Mouse (Mus musculus): ENCODE results near the gene Btbd3. TPM values are rescaled to one million over a fixed set of nuclear protein-coding genes. Genes with fewer than 3 reads are reported as not detected.

Gene Btbd3
- polyA plus RNA-seq, 1 experiment = 26.1 TPM

- no peak overlapping the region for H3K4me3 ChIP-seq (ENCODE audit: insufficient read depth, low read length)
- no peak overlapping the region for H3K27ac ChIP-seq (ENCODE audit: insufficient read depth, low read length)
- no peaks in the 10 kb centered on the region for H3K4me1 ChIP-seq (ENCODE audit: control insufficient read depth, insufficient read depth, low read length)
- no peak for TF ChIP-seq CTCF (IDR thresholded peaks at IDR 0.05; ENCODE audit: borderline replicate concordance, insufficient read depth, low read length)
- TF ChIP-seq POLR2A (IDR thresholded peaks at IDR 0.05; ENCODE audit: low read depth, low read length) = no peak
Observed at GRCm38 (mm10) chr2:138555106-138555862, 298.9 kb downstream of the Btbd3 start.

GRCm38 (mm10) chr2:138585930-138586329, 329.6 kb downstream of the Btbd3 start:
- no peak for TF ChIP-seq POLR2A (IDR thresholded peaks at IDR 0.05; ENCODE audit: low read depth, low read length)
- no peak for TF ChIP-seq CTCF (IDR thresholded peaks at IDR 0.05; ENCODE audit: borderline replicate concordance, insufficient read depth, low read length)
- H3K27ac ChIP-seq (ENCODE audit: insufficient read depth, low read length) = no peak overlapping the region

GRCm38 (mm10) chr2:138587335-138587734, 331.0 kb downstream of the Btbd3 start:
- TF ChIP-seq POLR2A (IDR thresholded peaks at IDR 0.05; ENCODE audit: low read depth, low read length) (no peak), CTCF (IDR thresholded peaks at IDR 0.05; ENCODE audit: borderline replicate concordance, insufficient read depth, low read length) (no peak)
- Histone ChIP-seq H3K4me1 (ENCODE audit: control insufficient read depth, insufficient read depth, low read length) (no peaks in the 10 kb centered on the region; the same call in 1 of the 2 replicates), H3K4me3 (ENCODE audit: insufficient read depth, low read length) (no peak overlapping the region), H3K27ac (ENCODE audit: insufficient read depth, low read length) (no peak overlapping the region)

More at GRCm38 (mm10) chr2:138585930-138586329, 329.6 kb downstream of the Btbd3 start:
- H3K4me1 ChIP-seq (ENCODE audit: control insufficient read depth, insufficient read depth, low read length) = no peaks in the 10 kb centered on the region; the same call in 1 of the 2 replicates
- H3K4me3 ChIP-seq (ENCODE audit: insufficient read depth, low read length) = no peak overlapping the region

GRCm38 (mm10) chr2:138587795-138588545, 331.6 kb downstream of the Btbd3 start:
- Histone ChIP-seq H3K4me3 (ENCODE audit: insufficient read depth, low read length) (no peak overlapping the region), H3K27ac (ENCODE audit: insufficient read depth, low read length) (no peak overlapping the region), H3K4me1 (ENCODE audit: control insufficient read depth, insufficient read depth, low read length) (no peaks in the 10 kb centered on the region; the same call in 1 of the 2 replicates)
- TF ChIP-seq POLR2A (IDR thresholded peaks at IDR 0.05; ENCODE audit: low read depth, low read length) = no peak

GRCm38 (mm10) chr2:138589105-138589504, 332.7 kb downstream of the Btbd3 start:
- TF ChIP-seq CTCF (IDR thresholded peaks at IDR 0.05; ENCODE audit: borderline replicate concordance, insufficient read depth, low read length) = no peak
- TF ChIP-seq POLR2A (IDR thresholded peaks at IDR 0.05; ENCODE audit: low read depth, low read length) = no peak
- Histone ChIP-seq H3K4me3 (ENCODE audit: insufficient read depth, low read length) (no peak overlapping the region), H3K4me1 (ENCODE audit: control insufficient read depth, insufficient read depth, low read length) (no peaks in the 10 kb centered on the region), H3K27ac (ENCODE audit: insufficient read depth, low read length) (no peak overlapping the region)

GRCm38 (mm10) chr2:138590307-138590706, 333.9 kb downstream of the Btbd3 start:
- TF ChIP-seq CTCF (IDR thresholded peaks at IDR 0.05; ENCODE audit: borderline replicate concordance, insufficient read depth, low read length) (no peak), POLR2A (IDR thresholded peaks at IDR 0.05; ENCODE audit: low read depth, low read length) (no peak)
- no peak overlapping the region for H3K4me3 ChIP-seq (ENCODE audit: insufficient read depth, low read length)
- no peak overlapping the region for H3K27ac ChIP-seq (ENCODE audit: insufficient read depth, low read length)
- no peaks in the 10 kb centered on the region for H3K4me1 ChIP-seq (ENCODE audit: control insufficient read depth, insufficient read depth, low read length)

GRCm38 (mm10) chr2:138612361-138612760, 356.0 kb downstream of the Btbd3 start:
- Histone ChIP-seq H3K4me1 (ENCODE audit: control insufficient read depth, insufficient read depth, low read length) (no peaks in the 10 kb centered on the region), H3K27ac (ENCODE audit: insufficient read depth, low read length) (no peak overlapping the region), H3K4me3 (ENCODE audit: insufficient read depth, low read length) (no peak overlapping the region)
- TF ChIP-seq POLR2A (IDR thresholded peaks at IDR 0.05; ENCODE audit: low read depth, low read length) (no peak), CTCF (IDR thresholded peaks at IDR 0.05; ENCODE audit: borderline replicate concordance, insufficient read depth, low read length) (no peak)

GRCm38 (mm10) chr2:138617501-138617900, 361.1 kb downstream of the Btbd3 start:
- no peaks in the 10 kb centered on the region for H3K4me1 ChIP-seq (ENCODE audit: control insufficient read depth, insufficient read depth, low read length)
- no peak overlapping the region for H3K27ac ChIP-seq (ENCODE audit: insufficient read depth, low read length)
- no peak overlapping the region for H3K4me3 ChIP-seq (ENCODE audit: insufficient read depth, low read length)
- TF ChIP-seq CTCF (IDR thresholded peaks at IDR 0.05; ENCODE audit: borderline replicate concordance, insufficient read depth, low read length) (no peak), POLR2A (IDR thresholded peaks at IDR 0.05; ENCODE audit: low read depth, low read length) (no peak)
